Mouse (Mus musculus): ENCODE measurements around the gene Slc16a7. TPM values are rescaled to one million over a fixed set of nuclear protein-coding genes. Genes with fewer than 3 reads are reported as not detected.

The Slc16a7 gene
- polyA plus RNA-seq, 1 experiment, result 2.4 TPM

- WGBS, result 92% methylated on average over 5 of the region's 5 CpGs
Measured at GRCm38 (mm10) chr10:125375526-125375925, 13.7 kb downstream of the Slc16a7 start.

GRCm38 (mm10) chr10:125372666-125373065 is 16.6 kb downstream of the Slc16a7 start:
- H3K27ac ChIP-seq (ENCODE audit: control insufficient read depth, insufficient read depth, low read length), result no peak overlapping the region
- no peak overlapping the region for H3K4me3 ChIP-seq (ENCODE audit: control insufficient read depth, insufficient read depth, low read length)
- DNase-seq, result no peak
- H3K36me3 ChIP-seq (ENCODE audit: control insufficient read depth, insufficient read depth, low read length), result no peaks in the 10 kb centered on the region
- no peaks in the 10 kb centered on the region for H3K4me1 ChIP-seq (replicated peaks; ENCODE audit: control insufficient read depth, insufficient read depth, low read length)
- 98% methylated on average over 13 of the region's 13 CpGs for WGBS
- H3K27me3 ChIP-seq (ENCODE audit: control insufficient read depth, insufficient read depth, low read length), result no peaks in the 10 kb centered on the region
- TF ChIP-seq CTCF (IDR thresholded peaks at IDR 0.05; ENCODE audit: borderline replicate concordance, control insufficient read depth, extremely low read depth, insufficient read depth, low read length, poor library complexity), result no peak

More at GRCm38 (mm10) chr10:125375526-125375925, 13.7 kb downstream of the Slc16a7 start:
- Histone ChIP-seq H3K4me3 (ENCODE audit: control insufficient read depth, insufficient read depth, low read length) (no peak overlapping the region), H3K36me3 (ENCODE audit: control insufficient read depth, insufficient read depth, low read length) (no peaks in the 10 kb centered on the region), H3K27ac (ENCODE audit: control insufficient read depth, insufficient read depth, low read length) (no peak overlapping the region), H3K4me1 (replicated peaks; ENCODE audit: control insufficient read depth, insufficient read depth, low read length) (no peaks in the 10 kb centered on the region), H3K27me3 (ENCODE audit: control insufficient read depth, insufficient read depth, low read length) (no peaks in the 10 kb centered on the region)
- TF ChIP-seq CTCF (IDR thresholded peaks at IDR 0.05; ENCODE audit: borderline replicate concordance, control insufficient read depth, extremely low read depth, insufficient read depth, low read length, poor library complexity), result no peak
- no peak for TF ChIP-seq POLR2A (IDR thresholded peaks at IDR 0.05; ENCODE audit: control insufficient read depth, extremely low read depth, insufficient read depth, low read length, poor library complexity)
- no peak for DNase-seq

GRCm38 (mm10) chr10:125371451-125371850 is 17.8 kb downstream of the Slc16a7 start:
- Histone ChIP-seq H3K4me3 (ENCODE audit: control insufficient read depth, insufficient read depth, low read length) (no peak overlapping the region), H3K27me3 (ENCODE audit: control insufficient read depth, insufficient read depth, low read length) (no peaks in the 10 kb centered on the region), H3K4me1 (replicated peaks; ENCODE audit: control insufficient read depth, insufficient read depth, low read length) (no peaks in the 10 kb centered on the region), H3K36me3 (ENCODE audit: control insufficient read depth, insufficient read depth, low read length) (no peaks in the 10 kb centered on the region), H3K27ac (ENCODE audit: control insufficient read depth, insufficient read depth, low read length) (no peak overlapping the region)
- no peak for DNase-seq
- TF ChIP-seq POLR2A (IDR thresholded peaks at IDR 0.05; ENCODE audit: control insufficient read depth, extremely low read depth, insufficient read depth, low read length, poor library complexity) (no peak), CTCF (IDR thresholded peaks at IDR 0.05; ENCODE audit: borderline replicate concordance, control insufficient read depth, extremely low read depth, insufficient read depth, low read length, poor library complexity) (no peak)
- 92% methylated on average over 11 of the region's 11 CpGs for WGBS

- Histone ChIP-seq H3K27ac (ENCODE audit: control insufficient read depth, insufficient read depth, low read length) (no peak overlapping the region), H3K4me3 (ENCODE audit: control insufficient read depth, insufficient read depth, low read length) (no peak overlapping the region), H3K36me3 (ENCODE audit: control insufficient read depth, insufficient read depth, low read length) (no peaks in the 10 kb centered on the region), H3K4me1 (replicated peaks; ENCODE audit: control insufficient read depth, insufficient read depth, low read length) (no peaks in the 10 kb centered on the region), H3K27me3 (ENCODE audit: control insufficient read depth, insufficient read depth, low read length) (no peaks in the 10 kb centered on the region)
- WGBS, result 20% methylated on average over 8 of the region's 8 CpGs
- TF ChIP-seq POLR2A (IDR thresholded peaks at IDR 0.05; ENCODE audit: control insufficient read depth, extremely low read depth, insufficient read depth, low read length, poor library complexity), result no peak
- no peak for TF ChIP-seq CTCF (IDR thresholded peaks at IDR 0.05; ENCODE audit: borderline replicate concordance, control insufficient read depth, extremely low read depth, insufficient read depth, low read length, poor library complexity)
- DNase-seq, result no peak
Measured at GRCm38 (mm10) chr10:125370037-125370610, 19.1 kb downstream of the Slc16a7 start.

- Histone ChIP-seq H3K4me1 (replicated peaks; ENCODE audit: control insufficient read depth, insufficient read depth, low read length) (no peaks in the 10 kb centered on the region), H3K27ac (ENCODE audit: control insufficient read depth, insufficient read depth, low read length) (no peak overlapping the region), H3K27me3 (ENCODE audit: control insufficient read depth, insufficient read depth, low read length) (no peaks in the 10 kb centered on the region), H3K4me3 (ENCODE audit: control insufficient read depth, insufficient read depth, low read length) (no peak overlapping the region), H3K36me3 (ENCODE audit: control insufficient read depth, insufficient read depth, low read length) (no peaks in the 10 kb centered on the region)
- TF ChIP-seq CTCF (IDR thresholded peaks at IDR 0.05; ENCODE audit: borderline replicate concordance, control insufficient read depth, extremely low read depth, insufficient read depth, low read length, poor library complexity), result no peak
- no peak for TF ChIP-seq POLR2A (IDR thresholded peaks at IDR 0.05; ENCODE audit: control insufficient read depth, extremely low read depth, insufficient read depth, low read length, poor library complexity)
- no peak for DNase-seq
- 94% methylated on average over 7 of the region's 7 CpGs for WGBS
Measured at GRCm38 (mm10) chr10:125358479-125358878, 30.8 kb downstream of the Slc16a7 start.

GRCm38 (mm10) chr10:125352805-125353204 is 36.5 kb downstream of the Slc16a7 start:
- Histone ChIP-seq H3K4me1 (replicated peaks; ENCODE audit: control insufficient read depth, insufficient read depth, low read length) (no peaks in the 10 kb centered on the region), H3K27me3 (ENCODE audit: control insufficient read depth, insufficient read depth, low read length) (no peaks in the 10 kb centered on the region), H3K36me3 (ENCODE audit: control insufficient read depth, insufficient read depth, low read length) (no peaks in the 10 kb centered on the region), H3K27ac (ENCODE audit: control insufficient read depth, insufficient read depth, low read length) (no peak overlapping the region), H3K4me3 (ENCODE audit: control insufficient read depth, insufficient read depth, low read length) (no peak overlapping the region)
- DNase-seq, result no peak
- WGBS, result 93% methylated on average over 7 of the region's 7 CpGs
- TF ChIP-seq CTCF (IDR thresholded peaks at IDR 0.05; ENCODE audit: borderline replicate concordance, control insufficient read depth, extremely low read depth, insufficient read depth, low read length, poor library complexity) (no peak), POLR2A (IDR thresholded peaks at IDR 0.05; ENCODE audit: control insufficient read depth, extremely low read depth, insufficient read depth, low read length, poor library complexity) (no peak)

- Histone ChIP-seq H3K36me3 (ENCODE audit: control insufficient read depth, insufficient read depth, low read length) (no peaks in the 10 kb centered on the region), H3K27ac (ENCODE audit: control insufficient read depth, insufficient read depth, low read length) (no peak overlapping the region), H3K4me3 (ENCODE audit: control insufficient read depth, insufficient read depth, low read length) (no peak overlapping the region), H3K4me1 (replicated peaks; ENCODE audit: control insufficient read depth, insufficient read depth, low read length) (no peaks in the 10 kb centered on the region), H3K27me3 (ENCODE audit: control insufficient read depth, insufficient read depth, low read length) (no peaks in the 10 kb centered on the region)
- TF ChIP-seq POLR2A (IDR thresholded peaks at IDR 0.05; ENCODE audit: control insufficient read depth, extremely low read depth, insufficient read depth, low read length, poor library complexity) (no peak), CTCF (IDR thresholded peaks at IDR 0.05; ENCODE audit: borderline replicate concordance, control insufficient read depth, extremely low read depth, insufficient read depth, low read length, poor library complexity) (no peak)
- no peak for DNase-seq
- 90% methylated on average over 3 of the region's 3 CpGs for WGBS
Measured at GRCm38 (mm10) chr10:125348171-125348570, 41.1 kb downstream of the Slc16a7 start.

All from thymus, adult 2 months (tissue).